Mouse (Mus musculus) embryo, embryonic 11 days (tissue): ENCODE measurements around the gene Hoxd3.

Experiments used
- DNase-seq: peaks from one replicate; pipeline ENCODE4 v3.0.0-alpha.2; 2015

Gene Hoxd3

DNA sequence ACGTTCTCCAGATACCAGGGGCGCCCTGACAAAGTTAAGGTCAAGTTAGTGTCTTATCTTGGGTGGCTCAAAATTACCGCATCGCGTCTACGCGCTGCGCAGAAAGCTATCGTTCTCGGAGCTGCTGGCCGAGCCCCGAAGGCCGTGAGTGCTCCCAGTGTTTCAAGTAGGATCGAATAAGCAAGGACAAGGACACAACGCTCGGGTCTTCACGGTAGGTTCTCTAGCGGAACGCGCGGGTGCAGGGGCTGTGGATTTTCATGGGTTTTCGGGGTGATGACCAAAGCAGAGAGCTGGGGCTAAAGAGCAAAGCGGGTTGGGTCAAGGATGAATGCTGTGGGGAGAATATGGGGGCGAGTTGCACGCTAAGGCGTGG is 32.1 kb upstream of the Hoxd3 start:
- peak; percentile 63 for DNase-seq

DNA sequence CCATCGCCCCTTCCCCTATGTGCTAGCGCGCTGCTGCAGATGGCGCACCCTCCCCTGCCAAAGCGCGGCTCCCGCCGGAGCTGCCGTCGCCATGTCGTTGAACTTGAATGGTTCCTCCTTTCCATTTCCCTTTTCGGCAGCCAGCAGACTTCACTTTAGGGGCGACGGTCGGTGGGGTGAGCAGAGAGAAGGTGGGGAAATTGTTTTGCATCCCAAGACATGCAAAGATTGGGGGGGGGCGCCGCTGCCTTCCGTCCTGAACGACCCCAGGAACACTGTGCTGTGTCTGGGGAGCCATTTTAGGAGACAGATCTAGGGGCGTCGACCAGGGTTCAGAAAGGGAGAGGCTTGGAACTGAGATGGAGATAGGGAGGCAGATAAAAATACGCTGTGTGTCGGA is 31.7 kb upstream of the Hoxd3 start:
- DNase-seq, result no peak

DNA sequence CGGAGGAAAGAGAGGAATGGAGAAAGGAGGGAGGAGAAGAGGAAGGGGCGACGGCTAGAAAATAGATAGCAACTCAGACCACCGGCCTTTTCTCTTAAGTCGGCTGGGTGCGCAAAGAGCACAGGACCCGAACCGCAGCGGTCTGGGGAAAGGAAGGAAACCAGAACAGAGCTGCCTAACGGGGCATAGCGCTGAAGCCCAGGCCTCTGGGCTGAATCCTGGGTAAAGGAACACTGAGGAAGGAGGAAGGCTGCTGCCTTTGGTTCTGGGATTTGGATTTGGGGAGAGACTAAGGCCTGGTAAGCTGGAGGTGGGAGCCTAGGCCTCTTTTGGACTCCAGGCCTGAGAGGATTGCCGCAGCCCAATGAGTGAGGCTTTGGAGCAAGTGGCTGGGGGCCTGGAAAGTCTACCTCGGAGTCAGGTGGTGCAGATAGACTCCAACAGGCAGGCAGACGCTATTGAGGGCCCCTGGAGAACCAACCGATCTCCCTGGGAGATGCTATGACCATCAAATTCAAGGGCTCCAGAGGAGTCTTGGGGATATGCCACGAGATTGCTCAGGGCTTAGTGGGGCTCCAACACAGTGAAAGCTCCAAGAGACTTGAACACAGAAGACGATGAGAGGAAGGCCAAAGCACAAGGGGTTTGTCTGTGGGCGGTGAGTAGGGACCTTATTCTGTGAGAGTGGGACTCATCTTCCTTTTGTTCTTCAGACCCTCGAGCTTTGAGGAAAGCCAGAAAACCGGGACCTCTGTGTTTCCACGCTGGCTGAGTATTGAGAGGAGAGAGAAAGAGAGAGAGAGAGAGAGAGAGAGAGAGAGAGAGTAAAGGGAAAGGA is 30.9 kb upstream of the Hoxd3 start:
- no peak for DNase-seq

DNA sequence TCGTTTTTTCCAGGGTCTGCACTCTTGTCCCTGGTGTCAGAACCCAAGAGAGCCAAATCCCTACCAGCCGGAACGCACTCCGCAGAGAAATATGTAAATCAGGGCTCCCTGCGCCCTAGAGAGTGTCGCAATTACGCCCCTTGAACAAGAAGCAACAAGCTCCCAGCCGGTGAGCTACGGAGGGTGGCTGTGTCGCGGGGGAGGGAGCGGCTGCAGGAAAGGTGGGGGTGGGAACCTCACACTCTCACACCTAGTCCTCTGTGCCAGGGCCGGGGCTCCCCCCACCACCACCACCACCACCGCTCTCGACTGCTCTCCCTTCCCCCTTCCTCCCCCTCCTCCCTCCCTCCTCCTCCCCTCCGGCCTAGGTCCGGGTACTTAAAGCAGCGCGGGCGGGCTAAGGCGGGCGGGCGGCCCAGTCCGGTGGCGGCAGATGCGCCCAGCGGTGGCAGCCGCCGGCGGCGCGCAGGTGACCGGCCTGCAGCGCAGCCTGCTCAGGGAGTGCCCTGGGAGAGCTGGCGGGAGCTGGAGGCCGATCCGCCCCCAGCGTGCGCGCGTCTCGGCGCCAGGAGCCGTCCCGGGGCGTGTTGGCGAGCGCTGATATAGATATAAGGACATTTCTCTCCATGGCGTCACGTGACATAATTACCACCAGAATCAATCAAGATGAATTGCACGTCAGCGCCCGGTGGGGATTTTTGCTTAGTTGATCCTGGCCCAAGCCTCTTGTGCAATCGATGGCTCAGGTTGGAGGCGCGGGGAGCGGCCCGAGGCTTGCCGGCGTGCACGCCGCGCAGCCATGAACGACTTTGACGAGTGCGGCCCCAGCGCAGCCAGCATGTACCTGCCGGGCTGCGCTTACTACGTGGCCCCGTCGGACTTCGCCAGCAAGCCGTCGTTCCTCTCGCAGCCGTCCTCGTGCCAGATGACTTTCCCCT is 29.9 kb upstream of the Hoxd3 start:
- DNase-seq, result no peak

DNA sequence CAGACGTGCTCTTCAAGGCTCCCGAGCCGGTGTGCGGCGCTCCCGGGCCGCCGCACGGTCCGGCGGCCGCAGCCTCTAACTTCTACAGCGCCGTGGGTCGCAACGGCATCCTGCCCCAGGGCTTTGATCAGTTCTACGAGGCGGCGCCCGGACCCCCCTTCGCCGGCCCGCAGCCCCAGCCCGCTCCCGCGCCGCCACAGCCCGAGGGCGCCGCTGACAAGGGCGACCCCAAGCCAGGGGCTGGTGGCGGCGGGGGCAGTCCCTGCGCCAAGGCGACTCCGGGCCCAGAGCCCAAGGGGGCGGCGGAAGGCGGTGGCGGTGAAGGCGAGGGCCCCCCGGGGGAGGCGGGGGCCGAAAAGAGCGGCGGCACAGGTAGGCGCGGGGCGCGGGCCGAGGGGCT is 28.9 kb upstream of the Hoxd3 start:
- DNase-seq, result no peak

DNA sequence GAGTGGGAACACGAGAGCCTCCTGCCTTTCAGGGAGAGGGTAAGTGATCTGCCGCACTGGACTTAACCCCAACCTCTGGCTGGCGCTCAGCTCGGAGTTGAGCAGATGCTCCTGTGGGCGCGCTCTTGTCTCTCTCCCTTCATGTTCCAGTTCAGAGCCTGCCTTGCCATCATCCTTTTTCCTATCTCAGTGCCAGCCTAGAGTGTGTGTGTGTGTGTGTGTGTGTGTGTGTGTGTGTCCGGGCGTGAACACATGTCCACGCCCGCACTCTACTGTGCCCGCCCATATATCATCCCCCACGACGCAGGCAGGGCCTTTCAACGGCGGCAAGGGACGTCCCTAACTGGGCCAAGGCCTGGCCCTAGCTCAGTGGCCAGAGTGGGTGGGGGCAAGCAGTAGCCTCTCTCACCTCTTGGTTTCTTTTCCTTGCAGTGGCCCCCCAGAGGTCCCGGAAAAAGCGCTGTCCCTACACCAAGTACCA is 28.2 kb upstream of the Hoxd3 start:
- DNase-seq, result no peak

DNA sequence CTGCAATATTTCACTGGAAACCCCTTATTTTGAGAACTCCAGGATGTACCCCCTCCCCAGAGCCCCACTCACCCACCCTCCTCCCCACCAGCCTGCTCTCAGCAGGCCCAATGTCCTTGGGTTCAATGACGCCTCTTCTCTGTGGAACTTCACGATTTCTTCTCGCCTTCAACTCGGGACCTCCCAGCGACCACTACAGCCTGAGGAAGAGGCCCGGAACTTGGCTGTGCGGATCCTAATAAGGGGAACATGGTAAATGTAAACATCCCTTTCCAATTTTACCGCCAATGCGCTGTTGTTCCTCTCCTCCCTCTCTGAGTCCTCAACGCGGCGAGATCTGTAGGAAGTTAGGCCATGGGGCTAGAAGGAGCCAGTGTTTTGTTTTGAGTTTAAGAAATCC is 27.6 kb upstream of the Hoxd3 start:
- DNase-seq, result no peak

DNA sequence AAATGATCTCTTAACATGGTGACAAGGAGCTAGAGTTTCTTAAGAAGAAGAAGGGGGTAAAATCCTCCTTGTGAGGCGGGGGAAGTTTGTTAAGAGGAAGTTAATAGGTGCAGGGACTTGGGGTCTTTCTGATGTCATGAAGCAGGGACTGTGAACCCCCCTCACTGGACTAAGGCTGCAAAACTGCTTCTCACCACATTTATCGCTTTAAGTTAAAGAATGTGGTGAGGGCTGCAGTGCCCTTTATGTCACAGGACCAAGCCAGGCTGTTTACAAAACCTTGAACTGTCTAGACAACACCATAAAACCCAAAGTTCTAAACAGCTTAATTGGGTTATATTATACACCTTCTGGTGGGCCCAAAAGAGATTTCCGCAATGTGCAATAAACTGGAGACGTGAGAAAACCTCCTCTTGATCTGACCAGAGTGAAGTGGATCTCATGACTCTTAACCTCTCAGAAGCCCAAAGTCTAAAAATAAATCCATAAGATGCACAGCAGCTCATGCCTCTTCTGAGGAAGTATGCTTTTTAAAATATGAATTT is 26.6 kb upstream of the Hoxd3 start:
- DNase-seq, result no peak

DNA sequence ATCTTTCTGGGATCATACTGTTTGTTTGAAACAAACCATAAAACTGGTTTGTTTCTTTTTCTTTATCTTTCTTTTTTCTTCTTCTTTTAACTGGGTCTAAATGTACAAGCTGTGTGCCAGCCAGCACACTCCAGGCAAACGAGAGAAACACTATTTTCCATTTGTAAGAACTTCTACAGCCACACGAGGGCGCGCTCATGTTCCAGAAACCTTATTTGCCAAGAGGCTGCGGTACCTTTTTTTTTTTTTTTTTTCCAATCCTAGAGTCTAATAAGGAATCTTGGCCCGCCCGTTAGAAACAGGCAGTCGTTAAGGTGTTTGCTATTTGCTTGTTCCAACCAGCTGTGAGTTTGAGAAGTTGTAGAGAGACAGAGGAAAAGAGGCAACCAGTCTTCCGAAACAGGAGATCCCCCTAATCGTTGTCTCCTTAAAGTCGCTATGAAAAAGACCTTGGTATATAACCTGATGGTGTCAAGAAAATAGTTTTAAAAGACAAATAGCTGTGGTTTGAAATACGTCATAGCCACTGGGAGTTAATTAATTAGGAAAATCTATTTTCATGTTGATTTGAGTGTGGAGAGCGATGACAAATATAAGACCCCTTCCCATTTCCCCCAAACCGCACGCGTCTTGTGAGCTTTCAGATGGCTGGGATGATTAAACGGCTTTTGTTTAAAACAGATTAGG is 25.3 kb upstream of the Hoxd3 start:
- DNase-seq, result peak; percentile 91

DNA sequence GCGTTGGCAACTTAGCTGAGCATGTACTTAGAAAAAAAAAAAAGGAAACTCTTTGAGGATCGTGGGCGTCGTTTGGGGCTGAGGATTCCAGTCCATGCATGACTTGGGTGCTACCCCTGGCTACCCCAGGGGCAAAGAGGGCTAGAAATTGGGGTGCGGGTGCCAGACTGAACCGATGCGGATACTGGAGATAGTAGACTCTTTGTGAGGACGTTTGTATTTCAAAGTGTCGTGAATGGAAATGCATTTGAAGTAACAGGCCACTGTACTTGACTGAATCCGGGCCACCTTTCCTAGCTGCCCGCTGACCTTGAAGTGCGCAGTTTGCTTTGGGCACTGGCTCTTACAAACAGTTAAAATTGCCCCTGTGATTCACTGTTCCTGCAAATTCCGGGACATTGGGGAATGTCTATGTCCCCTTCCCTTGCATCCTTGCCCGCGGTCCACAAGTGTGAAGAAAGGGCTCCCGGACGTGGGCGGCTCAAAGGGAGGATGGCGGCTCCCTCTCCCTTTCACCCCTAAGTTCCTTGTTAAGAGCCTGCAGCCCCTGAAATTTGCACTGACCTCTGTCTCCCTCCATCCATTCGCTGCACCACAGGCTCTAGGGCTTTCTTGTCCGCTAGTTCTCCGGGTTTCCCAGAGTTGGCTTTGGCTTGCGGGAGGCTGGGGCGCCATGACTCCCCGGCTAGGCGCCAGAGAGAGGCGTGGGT is 24.6 kb upstream of the Hoxd3 start:
- DNase-seq, result no peak

DNA sequence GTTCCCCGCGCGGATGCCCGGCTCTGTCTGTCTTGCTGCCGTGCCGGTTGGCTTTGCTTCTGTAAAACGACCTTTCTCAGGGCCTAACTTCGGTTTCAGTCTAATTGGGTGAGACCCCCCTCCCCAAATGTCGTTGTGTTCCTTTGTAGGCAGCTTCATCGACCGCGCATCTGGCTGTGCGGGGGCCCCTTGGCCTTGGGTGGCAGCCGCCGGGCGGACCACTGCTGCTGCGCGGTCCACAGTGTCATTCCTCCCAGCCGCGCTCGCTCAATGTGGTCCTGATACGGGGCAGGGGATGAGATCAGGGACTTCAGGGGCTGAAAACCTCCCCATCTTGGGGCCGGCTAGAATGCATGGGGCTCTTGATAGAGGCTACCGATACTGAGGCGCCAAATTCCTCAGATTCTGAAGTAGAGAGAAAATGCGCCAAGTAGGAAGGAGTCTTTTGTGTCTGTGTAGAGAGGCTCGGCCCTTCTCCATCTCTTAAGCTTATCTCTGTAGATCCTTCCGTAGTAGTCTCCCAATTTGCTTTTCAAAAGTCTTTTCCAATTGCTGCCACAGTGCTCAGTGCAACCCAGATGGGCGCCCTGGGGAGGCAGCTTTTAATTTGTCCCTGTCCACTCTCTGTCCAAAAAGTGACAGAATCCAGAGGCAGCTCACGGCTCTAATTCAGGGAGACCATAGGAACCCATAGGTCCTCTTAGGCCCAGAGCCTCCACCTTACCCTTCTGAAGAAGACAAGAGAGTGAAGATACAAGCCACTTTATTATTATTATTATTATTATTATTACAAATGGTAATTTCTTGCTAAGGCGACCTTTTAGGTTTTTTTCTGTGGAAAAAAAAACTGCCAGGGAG is 23.8 kb upstream of the Hoxd3 start:
- no peak for DNase-seq

DNA sequence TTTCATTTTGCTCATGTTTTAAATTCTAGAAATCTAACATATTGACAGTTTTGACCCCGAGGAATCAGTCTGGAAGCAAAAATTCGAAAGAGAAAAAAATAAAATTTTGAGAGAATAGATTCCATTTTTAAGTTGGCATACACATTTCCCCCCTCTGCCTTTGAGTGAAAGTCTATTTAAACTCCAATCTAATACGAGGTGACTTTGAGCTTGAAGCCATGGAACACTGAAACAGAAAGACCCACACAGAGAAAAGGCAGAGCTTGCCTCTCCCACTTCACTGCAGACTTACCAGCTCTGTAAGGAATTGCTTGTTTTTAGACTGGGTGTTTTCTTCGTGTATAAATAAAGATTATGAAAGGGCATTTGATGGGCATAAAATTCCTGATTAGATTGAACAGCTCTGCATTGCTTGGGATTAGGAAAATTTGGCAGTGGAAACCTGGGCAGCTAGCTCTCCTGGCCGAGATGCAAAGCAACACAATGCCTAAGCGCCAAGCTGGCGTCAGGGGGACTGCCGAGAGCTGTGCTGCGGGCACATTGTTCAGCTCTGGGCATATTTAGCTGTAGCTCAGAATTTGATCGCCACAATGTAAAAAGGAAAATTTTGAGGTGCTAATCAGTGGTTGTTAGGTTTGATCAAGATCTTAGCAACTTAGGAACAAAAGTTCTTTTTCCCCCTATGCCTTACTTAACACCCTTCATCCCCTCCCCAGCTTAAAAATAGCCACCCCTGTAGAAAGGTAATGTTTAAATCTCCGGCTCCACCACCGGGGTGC is 22.7 kb upstream of the Hoxd3 start:
- DNase-seq, result no peak

DNA sequence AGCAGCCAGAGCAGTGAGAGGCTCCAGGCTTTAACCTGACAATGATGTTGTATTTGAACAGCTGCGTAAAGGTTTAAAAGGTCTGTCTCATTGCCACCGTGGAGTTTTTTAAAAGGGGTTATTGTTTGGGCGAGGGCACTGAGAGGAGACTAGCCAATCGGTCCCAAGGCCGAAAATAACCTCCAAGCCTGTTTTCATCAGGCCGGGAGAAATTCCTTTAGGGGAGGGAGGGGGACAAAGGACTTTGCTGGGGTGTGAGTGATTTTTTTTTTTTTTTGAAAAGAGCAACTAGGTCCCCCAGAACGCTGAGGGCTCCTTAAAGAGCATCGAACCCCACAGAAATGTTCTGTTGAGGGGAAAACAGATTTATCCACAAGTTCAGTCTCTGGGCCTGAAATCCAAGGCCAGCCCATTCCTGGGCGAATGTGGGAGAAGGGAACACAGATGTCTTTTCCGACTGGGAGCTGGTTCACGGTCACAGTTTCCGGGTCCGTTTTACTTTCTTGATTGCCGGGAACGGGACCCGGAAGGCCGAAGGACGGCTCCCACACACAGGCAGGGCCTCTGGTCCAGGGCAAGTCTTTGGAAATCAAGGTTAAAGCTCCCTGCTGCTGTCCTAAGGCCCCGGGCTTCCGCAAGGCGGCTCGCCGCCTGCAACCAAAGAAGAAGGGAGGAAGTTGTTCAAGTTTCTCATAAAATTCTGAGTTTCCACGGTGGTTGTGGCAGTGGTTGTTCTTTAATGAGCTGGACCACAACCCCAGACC is 22.0 kb upstream of the Hoxd3 start:
- no peak for DNase-seq

DNA sequence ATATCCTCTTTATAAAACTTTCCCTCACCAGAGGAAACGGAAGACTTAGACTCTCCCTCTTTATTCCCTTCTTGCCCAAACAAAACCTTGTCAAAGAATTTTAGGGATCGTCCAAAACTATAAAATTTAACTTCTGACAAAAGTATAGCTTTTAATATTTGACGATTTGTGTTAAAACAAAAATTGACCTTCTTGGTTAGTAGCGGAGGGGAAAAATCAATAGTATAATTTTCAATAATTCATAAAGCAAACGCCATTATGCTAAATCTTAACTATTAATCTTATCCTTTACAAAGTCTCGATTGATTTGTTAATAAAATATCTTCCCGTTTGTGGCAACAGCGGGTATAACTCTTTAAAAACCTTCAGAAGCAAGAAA is 21.4 kb upstream of the Hoxd3 start:
- DNase-seq, result no peak

DNA sequence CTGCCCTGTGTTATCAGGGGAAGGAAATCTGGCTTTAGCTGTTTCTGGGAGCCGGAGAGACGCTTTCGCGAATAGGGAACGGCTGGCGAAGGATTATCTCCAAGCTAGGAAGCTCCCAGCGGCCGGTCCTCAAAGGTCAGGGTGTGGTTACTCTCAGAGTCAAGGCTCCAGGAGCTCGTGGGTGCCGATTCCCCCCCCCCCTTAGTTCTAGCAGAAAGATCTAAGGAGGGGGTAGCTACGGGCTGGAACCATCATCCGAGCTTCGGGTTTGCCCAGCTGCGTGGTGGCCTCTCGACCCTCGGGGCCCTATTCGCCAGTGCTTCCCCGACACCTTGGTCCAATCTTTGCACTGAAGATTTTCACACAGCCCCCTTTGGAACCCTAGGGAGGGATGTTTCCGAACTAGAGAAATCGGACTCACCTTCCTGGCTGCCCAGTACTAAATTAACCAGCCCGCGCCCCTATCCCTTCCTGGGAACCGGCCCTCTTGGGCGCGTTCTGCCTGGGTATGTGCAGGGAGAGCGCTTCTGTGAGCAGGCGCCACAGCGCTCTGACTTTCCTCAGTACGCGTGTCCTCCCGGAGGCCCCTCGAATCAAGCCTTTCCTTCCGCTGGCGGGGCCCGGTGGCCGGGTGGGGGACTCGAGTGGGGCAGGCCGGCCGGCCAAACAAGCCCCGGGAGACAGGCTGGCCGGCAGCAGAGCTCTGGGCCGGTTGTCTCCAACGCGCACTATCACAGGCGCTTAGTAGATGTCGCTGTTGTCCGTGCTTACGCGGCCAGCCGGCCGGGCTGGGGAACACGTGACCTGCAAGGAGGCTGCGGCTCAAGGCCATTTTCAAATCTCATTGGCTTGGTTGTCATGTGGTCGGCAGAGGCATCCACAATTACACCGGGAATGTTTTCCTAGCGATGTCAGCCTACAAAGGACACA is 20.4 kb upstream of the Hoxd3 start, which contains the start of gene Hoxd10:
Hoxd10 (plus strand) TSS at position 903 of the 930 bp plus-strand sequence.
- peak; percentile 94 for DNase-seq

DNA sequence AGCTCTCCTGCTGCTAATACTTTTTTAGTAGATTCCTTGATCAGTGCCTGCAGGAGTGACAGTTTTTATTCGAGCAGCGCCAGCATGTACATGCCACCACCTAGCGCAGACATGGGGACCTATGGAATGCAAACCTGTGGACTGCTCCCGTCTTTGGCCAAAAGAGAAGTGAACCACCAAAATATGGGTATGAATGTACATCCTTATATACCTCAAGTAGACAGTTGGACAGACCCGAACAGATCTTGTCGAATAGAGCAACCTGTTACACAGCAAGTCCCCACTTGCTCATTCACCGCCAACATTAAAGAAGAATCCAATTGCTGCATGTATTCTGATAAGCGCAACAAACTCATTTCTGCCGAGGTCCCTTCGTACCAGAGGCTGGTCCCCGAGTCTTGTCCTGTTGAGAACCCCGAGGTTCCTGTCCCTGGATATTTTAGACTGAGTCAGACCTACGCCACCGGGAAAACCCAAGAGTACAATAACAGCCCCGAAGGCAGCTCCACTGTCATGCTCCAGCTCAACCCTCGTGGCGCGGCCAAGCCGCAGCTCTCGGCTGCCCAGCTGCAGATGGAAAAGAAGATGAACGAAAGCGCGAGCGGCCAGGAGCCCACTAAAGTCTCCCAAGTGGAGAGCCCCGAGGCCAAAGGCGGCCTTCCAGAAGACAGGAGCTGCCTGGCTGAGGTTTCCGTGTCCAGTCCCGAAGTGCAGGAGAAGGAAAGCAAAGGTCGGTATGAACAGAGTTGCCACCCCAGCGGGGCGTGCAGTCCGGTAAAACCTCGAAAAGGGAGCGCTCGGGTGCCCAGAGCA is 19.5 kb upstream of the Hoxd3 start:
- DNase-seq, result no peak

DNA sequence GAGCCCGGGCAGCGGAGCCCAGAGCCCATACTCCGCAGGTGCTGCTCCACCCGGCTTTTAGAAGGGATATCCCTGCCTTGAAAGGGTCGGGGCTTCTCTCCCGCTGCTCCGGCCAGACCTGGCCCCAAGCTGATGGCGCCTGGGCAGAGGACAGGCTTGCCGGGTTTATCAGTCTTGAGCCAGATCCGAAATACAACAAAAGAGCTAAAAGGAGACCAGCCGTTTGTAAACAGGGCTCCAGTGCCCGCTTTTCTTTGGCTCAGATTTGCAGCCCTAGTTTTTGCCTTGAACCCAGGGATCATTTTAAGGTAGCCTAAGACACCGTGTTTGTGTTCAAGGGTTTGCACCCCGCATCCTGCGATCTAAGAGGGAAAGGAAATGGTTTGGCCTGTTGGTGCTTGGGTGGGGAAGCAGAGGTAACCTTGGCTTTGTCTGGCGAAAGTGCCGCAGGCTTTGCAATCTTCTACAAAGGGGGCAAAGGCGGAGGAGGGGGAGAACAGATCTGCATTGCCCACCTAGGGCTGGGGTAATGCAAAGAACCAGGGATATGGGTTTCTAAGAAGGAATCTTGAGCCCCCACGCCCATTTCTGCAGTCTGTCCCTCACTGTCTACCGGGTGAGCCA is 18.8 kb upstream of the Hoxd3 start:
- DNase-seq, result no peak
